Mouse (Mus musculus): ENCODE measurements at regions not wholly inside any gene's neighbourhood (a gene's known extent, or its start where the extent isn't known, plus 50 kb on each side); places are given as distances from the start of the nearest gene placed in this dataset.

- TF ChIP-seq POLR2A (IDR thresholded peaks at IDR 0.05; ENCODE audit: extremely low read depth, insufficient read depth, low read length) (no peak), CTCF (IDR thresholded peaks at IDR 0.05; ENCODE audit: extremely low read depth, insufficient read depth, low read length) (no peak)
These were observed 114.8 kb upstream of the Adgrl2 start for GRCm38 (mm10) chr3:149105181-149105580.

Data from cortical plate, adult 2 months (tissue).